Mouse (Mus musculus): ENCODE results near the gene Cct5. TPM values are rescaled to one million over a fixed set of nuclear protein-coding genes. Genes with fewer than 3 reads are reported as not detected.

The Cct5 gene
- total RNA-seq, 1 experiment from 2014 or later, result 236 TPM

GRCm38 (mm10) chr15:31570959-31571358 is 30.6 kb downstream of the Cct5 start:
- no peak for ATAC-seq (replicated peaks; ENCODE audit: insufficient number of reproducible peaks, low FRiP score, low TSS enrichment, poor library complexity, severe bottlenecking)

GRCm38 (mm10) chr15:31569325-31570022 is 32.1 kb downstream of the Cct5 start:
- no peak for ATAC-seq (replicated peaks; ENCODE audit: insufficient number of reproducible peaks, low FRiP score, low TSS enrichment, poor library complexity, severe bottlenecking)

GRCm38 (mm10) chr15:31568581-31568996 is 33.0 kb downstream of the Cct5 start:
- ATAC-seq (replicated peaks; ENCODE audit: insufficient number of reproducible peaks, low FRiP score, low TSS enrichment, poor library complexity, severe bottlenecking), result no peak

GRCm38 (mm10) chr15:31567431-31567830 is 34.2 kb downstream of the Cct5 start:
- ATAC-seq (replicated peaks; ENCODE audit: insufficient number of reproducible peaks, low FRiP score, low TSS enrichment, poor library complexity, severe bottlenecking), result no peak

GRCm38 (mm10) chr15:31565786-31566185 is 35.8 kb downstream of the Cct5 start:
- no peak for ATAC-seq (replicated peaks; ENCODE audit: insufficient number of reproducible peaks, low FRiP score, low TSS enrichment, poor library complexity, severe bottlenecking)

GRCm38 (mm10) chr15:31565184-31565583 is 36.4 kb downstream of the Cct5 start, which contains the start of gene Cmbl:
Cmbl (plus strand) TSS chr15:31565389.
- ATAC-seq (replicated peaks; ENCODE audit: insufficient number of reproducible peaks, low FRiP score, low TSS enrichment, poor library complexity, severe bottlenecking), result no peak

- ATAC-seq (replicated peaks; ENCODE audit: insufficient number of reproducible peaks, low FRiP score, low TSS enrichment, poor library complexity, severe bottlenecking), result no peak
Observed at GRCm38 (mm10) chr15:31563577-31564546, 37.7 kb downstream of the Cct5 start.

- ATAC-seq (replicated peaks; ENCODE audit: insufficient number of reproducible peaks, low FRiP score, low TSS enrichment, poor library complexity, severe bottlenecking), result no peak
Observed at GRCm38 (mm10) chr15:31562847-31563246, 38.8 kb downstream of the Cct5 start.

GRCm38 (mm10) chr15:31561976-31562375 is 39.6 kb downstream of the Cct5 start:
- ATAC-seq (replicated peaks; ENCODE audit: insufficient number of reproducible peaks, low FRiP score, low TSS enrichment, poor library complexity, severe bottlenecking), result no peak

- no peak for ATAC-seq (replicated peaks; ENCODE audit: insufficient number of reproducible peaks, low FRiP score, low TSS enrichment, poor library complexity, severe bottlenecking)
Observed at GRCm38 (mm10) chr15:31561390-31561789, 40.2 kb downstream of the Cct5 start.

GRCm38 (mm10) chr15:31554855-31555254 is 46.7 kb downstream of the Cct5 start:
- ATAC-seq (replicated peaks; ENCODE audit: insufficient number of reproducible peaks, low FRiP score, low TSS enrichment, poor library complexity, severe bottlenecking), result no peak

- no peak for ATAC-seq (replicated peaks; ENCODE audit: insufficient number of reproducible peaks, low FRiP score, low TSS enrichment, poor library complexity, severe bottlenecking)
Observed at GRCm38 (mm10) chr15:31550381-31550780, 51.2 kb downstream of the Cct5 start.

GRCm38 (mm10) chr15:31547421-31547820 is 54.2 kb downstream of the Cct5 start:
- no peak for ATAC-seq (replicated peaks; ENCODE audit: insufficient number of reproducible peaks, low FRiP score, low TSS enrichment, poor library complexity, severe bottlenecking)

- ATAC-seq (replicated peaks; ENCODE audit: insufficient number of reproducible peaks, low FRiP score, low TSS enrichment, poor library complexity, severe bottlenecking), result no peak
Observed at GRCm38 (mm10) chr15:31546291-31546690, 55.3 kb downstream of the Cct5 start.

- no peak for ATAC-seq (replicated peaks; ENCODE audit: insufficient number of reproducible peaks, low FRiP score, low TSS enrichment, poor library complexity, severe bottlenecking)
Observed at GRCm38 (mm10) chr15:31545058-31545457, 56.5 kb downstream of the Cct5 start.

- ATAC-seq (replicated peaks; ENCODE audit: insufficient number of reproducible peaks, low FRiP score, low TSS enrichment, poor library complexity, severe bottlenecking), result no peak
Observed at GRCm38 (mm10) chr15:31543246-31543645, 58.4 kb downstream of the Cct5 start.

GRCm38 (mm10) chr15:31542013-31542958 is 59.3 kb downstream of the Cct5 start:
- ATAC-seq (replicated peaks; ENCODE audit: insufficient number of reproducible peaks, low FRiP score, low TSS enrichment, poor library complexity, severe bottlenecking), result no peak

Data from monocyte, adult 5-6 weeks (primary cell).